10 mouse cellular contexts compared by ENCODE assay signal in genomic region chr19:43487429-43487828, GRCm38 (mm10). TPM values are rescaled to one million over a fixed set of nuclear protein-coding genes. Genes with fewer than 3 reads are reported as not detected.
DNase-seq lines count a peak whose midpoint lies in the region; ATAC-seq and TF ChIP-seq lines count a peak whose summit lies in the region.
"Had no signal": no experiment of that assay in that cellular context is flagged by ENCODE, and none has a peak within 500 bp of the region (broad histone marks: within the 10 kb centered on the region; RNA-seq: fewer than 3 reads in every experiment).

No protein-coding gene starts in this region.

- H3K9me3 ChIP-seq in kidney, embryonic 14.5 days (ENCODE audit: control insufficient read depth, low read length): no peaks in the 10 kb centered on the region
- H3K9me3 ChIP-seq in E14TG2a.4 (ENCODE audit: low read length): no peaks in the 10 kb centered on the region
- H3K9me3 ChIP-seq in forebrain, embryonic 15.5 days: no peaks in the 10 kb centered on the region
- H3K9me3 ChIP-seq: embryonic facial prominence, embryonic 13.5 days; liver, embryonic 15.5 days; stomach, embryonic 15.5 days had no signal

- TF ChIP-seq CTCF in E14TG2a.4 (conservative IDR thresholded peaks at IDR 0.05; ENCODE audit: low read length): peak; percentile 79

- no peaks in the 10 kb centered on the region for H3K27me3 ChIP-seq in kidney, embryonic 14.5 days (ENCODE audit: control insufficient read depth, insufficient read depth, low read length)
- 0 out of 2 replicates have a peak, but pooled peaks cover 2% of the 10 kb centered on the region for H3K27me3 ChIP-seq in E14TG2a.4 (ENCODE audit: insufficient read depth, low read length)
- H3K27me3 ChIP-seq in forebrain, embryonic 15.5 days: no peaks in the 10 kb centered on the region
- H3K27me3 ChIP-seq: embryonic facial prominence, embryonic 13.5 days; liver, embryonic 15.5 days; stomach, embryonic 15.5 days had no signal

- no peak overlapping the region for H3K4me2 ChIP-seq in kidney, embryonic 14.5 days (replicated peaks; ENCODE audit: low read depth, low read length)
- H3K4me2 ChIP-seq in forebrain, embryonic 15.5 days (replicated peaks): no peak overlapping the region
- H3K4me2 ChIP-seq: embryonic facial prominence, embryonic 13.5 days; liver, embryonic 15.5 days; stomach, embryonic 15.5 days had no signal

- ATAC-seq in kidney, embryonic 14.5 days (ENCODE audit: low FRiP score, low TSS enrichment): no peak
- ATAC-seq in forebrain, embryonic 15.5 days (replicated peaks): no peak

- no peaks in the 10 kb centered on the region for H3K36me3 ChIP-seq in kidney, embryonic 14.5 days (ENCODE audit: control insufficient read depth, insufficient read depth, low read length)
- H3K36me3 ChIP-seq in E14TG2a.4 (ENCODE audit: insufficient read depth, low read length): peaks cover 3% of the 10 kb centered on the region; the same call in 1 of the 2 replicates
- H3K36me3 ChIP-seq in forebrain, embryonic 15.5 days: no peaks in the 10 kb centered on the region
- H3K36me3 ChIP-seq: embryonic facial prominence, embryonic 13.5 days; liver, embryonic 15.5 days; stomach, embryonic 15.5 days had no signal

- H3K9ac ChIP-seq in kidney, embryonic 14.5 days (ENCODE audit: low read depth, low read length): no peak overlapping the region
- no peak overlapping the region for H3K9ac ChIP-seq in forebrain, embryonic 15.5 days (replicated peaks)
- H3K9ac ChIP-seq: embryonic facial prominence, embryonic 13.5 days; liver, embryonic 15.5 days; stomach, embryonic 15.5 days had no signal

- peak; percentile 59 to 67 for DNase-seq in kidney, adult 8-10 months
- peak; percentile 65 for DNase-seq in R1 (ENCODE audit: low read depth, low spot score)
- DNase-seq in kidney, postnatal 14 days: peak; percentile 64
- no peak for DNase-seq in yolk sac, embryonic 10.5 days (ENCODE audit: low spot score)

- H3K4me1 ChIP-seq in kidney, embryonic 14.5 days (ENCODE audit: control insufficient read depth, insufficient read depth, low read length): no peaks in the 10 kb centered on the region
- peaks cover 10% of the 10 kb centered on the region for H3K4me1 ChIP-seq in E14TG2a.4 (replicated peaks; ENCODE audit: low read depth, low read length)
- H3K4me1 ChIP-seq in forebrain, embryonic 15.5 days: no peaks in the 10 kb centered on the region
- H3K4me1 ChIP-seq: liver, embryonic 15.5 days; stomach, embryonic 15.5 days had no signal

- H3K4me3 ChIP-seq in kidney, embryonic 14.5 days (ENCODE audit: low read length): no peak overlapping the region
- no peak overlapping the region for H3K4me3 ChIP-seq in E14TG2a.4 (replicated peaks; ENCODE audit: low read length)
- no peak overlapping the region for H3K4me3 ChIP-seq in forebrain, embryonic 15.5 days
- H3K4me3 ChIP-seq: embryonic facial prominence, embryonic 13.5 days; liver, embryonic 15.5 days; stomach, embryonic 15.5 days had no signal

- WGBS in kidney, embryonic 14.5 days: 44% methylated on average over 3 of the region's 3 CpGs
- 44% methylated on average over 3 of the region's 3 CpGs for WGBS in forebrain, embryonic 15.5 days

- no peak overlapping the region for H3K27ac ChIP-seq in kidney, embryonic 14.5 days (ENCODE audit: low read depth, low read length)
- no peak overlapping the region for H3K27ac ChIP-seq in forebrain, embryonic 15.5 days (replicated peaks)
- H3K27ac ChIP-seq: liver, embryonic 15.5 days; stomach, embryonic 15.5 days had no signal

RNA-seq across cellular contexts. Expression of gene Got1, which starts 37.0 kb away (rescaled TPM):
- 38.0 and 43.4 TPM in 2 replicates for polyA plus RNA-seq in kidney, embryonic 14.5 days (2014; fragmentation: Nextera tagmentation; extraction: Ambion mirVana)
- 71.3 and 75.6 TPM in 2 replicates for polyA plus RNA-seq in forebrain, embryonic 15.5 days (2015; fragmentation: Nextera tagmentation; extraction: Ambion mirVana)

RNA-seq across cellular contexts. Expression of gene Cnnm1, which starts 47.2 kb away (rescaled TPM):
- polyA plus RNA-seq in kidney, embryonic 14.5 days (2014; fragmentation: Nextera tagmentation; extraction: Ambion mirVana): 0.13 TPM in 1 of 2 replicates, not detected in the other
- polyA plus RNA-seq in forebrain, embryonic 15.5 days (2015; fragmentation: Nextera tagmentation; extraction: Ambion mirVana): 1.2 and 1.3 TPM in 2 replicates
